Mouse (Mus musculus) embryonic facial prominence, embryonic 12.5 days (tissue): ENCODE measurements at regions not wholly inside any gene's neighbourhood (a gene's known extent, or its start where the extent isn't known, plus 50 kb on each side); places are given as distances from the start of the nearest gene placed in this dataset.
"Not testable (repeated sequence)": the region's sequence is repeated elsewhere in the genome, so short reads cannot be mapped to it uniquely, and the experiment has no call there.

Experiments
- ATAC-seq: fragments of 200-750 bp; cut with Nextera tagmentation; 2 replicates; pipeline ENCODE4 v1.8.0; 2017; ENCODE audit not compliant: insufficient number of reproducible peaks, insufficient read depth, low FRiP score, low TSS enrichment
- H3K27ac ChIP-seq: fragments of 300-500 bp; sonication (generic); 2 replicates; pipeline ENCODE4 v1.5.1; 2016; ENCODE audit warnings: mild to moderate bottlenecking
- H3K27me3 ChIP-seq: fragments of 300-500 bp; sonication (generic); 2 replicates; pipeline ENCODE4 v1.6.1; 2016; ENCODE audit warnings: mild to moderate bottlenecking, moderate library complexity
- H3K36me3 ChIP-seq: fragments of 300-500 bp; sonication (generic); 2 replicates; pipeline ENCODE4 v1.6.1; 2016; ENCODE audit warnings: mild to moderate bottlenecking
- H3K4me1 ChIP-seq: fragments of 300-500 bp; sonication (generic); 2 replicates; pipeline ENCODE4 v1.6.1; 2016
- H3K4me2 ChIP-seq: fragments of 300-500 bp; sonication (generic); replicated peaks from 2 replicates; pipeline ENCODE4 v1.6.1; 2016; ENCODE audit warnings: mild to moderate bottlenecking, moderate library complexity
- H3K4me3 ChIP-seq: fragments of 300-500 bp; sonication (generic); 2 replicates; pipeline ENCODE4 v1.5.1; 2016; ENCODE audit warnings: mild to moderate bottlenecking
- H3K9ac ChIP-seq: fragments of 300-500 bp; sonication (generic); 2 replicates; pipeline ENCODE4 v1.6.1; 2016; ENCODE audit warnings: mild to moderate bottlenecking, moderate library complexity
- H3K9me3 ChIP-seq: fragments of 300-500 bp; sonication (generic); 2 replicates; pipeline ENCODE4 v1.6.1; 2016; ENCODE audit warnings: mild to moderate bottlenecking, moderate library complexity
- WGBS: fragments of 180-500 bp; shearing (Covaris S2); methylation state at CpG from one replicate; pipeline ENCODE4 v1.1.7; 2016; 5-methylcytosine and 5-hydroxymethylcytosine counted together

DNA sequence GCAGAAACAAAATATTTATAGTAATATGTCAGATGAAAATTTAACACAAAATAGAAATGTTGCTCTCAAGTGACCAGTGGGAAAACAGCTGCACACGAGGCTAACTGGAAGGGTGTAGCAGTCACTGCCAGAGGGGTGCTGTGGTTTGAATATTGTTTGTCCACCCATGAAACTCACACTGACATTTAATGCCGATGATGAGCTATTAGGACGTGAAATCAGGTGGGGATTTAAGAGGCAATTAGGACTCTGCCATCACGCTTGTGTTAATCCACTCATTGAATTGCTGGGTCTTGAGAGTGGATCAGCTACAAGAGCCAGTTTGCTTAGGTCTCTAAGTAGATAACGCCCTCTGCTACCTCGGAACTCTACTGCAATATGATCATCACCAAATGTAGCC is 114.3 kb upstream of the Slc1a3 start:
- Histone ChIP-seq H3K4me1 (no peaks in the 10 kb centered on the region), H3K9me3 (no peaks in the 10 kb centered on the region), H3K4me2 (no peak overlapping the region), H3K36me3 (no peaks in the 10 kb centered on the region), H3K9ac (no peak overlapping the region), H3K27me3 (no peaks in the 10 kb centered on the region), H3K4me3 (no peak overlapping the region), H3K27ac (no peak overlapping the region)
- no peak for ATAC-seq
- 69% methylated on average over 6 of the region's 6 CpGs for WGBS

- not testable (repeated sequence) for H3K4me3 ChIP-seq, H3K36me3 ChIP-seq, H3K4me1 ChIP-seq, H3K9ac ChIP-seq, H3K4me2 ChIP-seq, H3K27ac ChIP-seq, ATAC-seq, H3K27me3 ChIP-seq, H3K9me3 ChIP-seq
- 92% methylated on average over 3 of the region's 8 CpGs for WGBS
Observed at GRCm38 (mm10) chr15:8822795-8823194, 112.2 kb upstream of the Slc1a3 start.

- no peaks in the 10 kb centered on the region for H3K36me3 ChIP-seq
- no peaks in the 10 kb centered on the region for H3K9me3 ChIP-seq
- ATAC-seq: no peak
- H3K27me3 ChIP-seq: no peaks in the 10 kb centered on the region
- no peak overlapping the region for H3K4me3 ChIP-seq
- H3K9ac ChIP-seq: no peak overlapping the region
- no peaks in the 10 kb centered on the region for H3K4me1 ChIP-seq
- H3K4me2 ChIP-seq: no peak overlapping the region
- no peak overlapping the region for H3K27ac ChIP-seq
- 79% methylated on average over 8 of the region's 8 CpGs for WGBS
Observed at GRCm38 (mm10) chr15:8817542-8817941, 107.0 kb upstream of the Slc1a3 start.

DNA sequence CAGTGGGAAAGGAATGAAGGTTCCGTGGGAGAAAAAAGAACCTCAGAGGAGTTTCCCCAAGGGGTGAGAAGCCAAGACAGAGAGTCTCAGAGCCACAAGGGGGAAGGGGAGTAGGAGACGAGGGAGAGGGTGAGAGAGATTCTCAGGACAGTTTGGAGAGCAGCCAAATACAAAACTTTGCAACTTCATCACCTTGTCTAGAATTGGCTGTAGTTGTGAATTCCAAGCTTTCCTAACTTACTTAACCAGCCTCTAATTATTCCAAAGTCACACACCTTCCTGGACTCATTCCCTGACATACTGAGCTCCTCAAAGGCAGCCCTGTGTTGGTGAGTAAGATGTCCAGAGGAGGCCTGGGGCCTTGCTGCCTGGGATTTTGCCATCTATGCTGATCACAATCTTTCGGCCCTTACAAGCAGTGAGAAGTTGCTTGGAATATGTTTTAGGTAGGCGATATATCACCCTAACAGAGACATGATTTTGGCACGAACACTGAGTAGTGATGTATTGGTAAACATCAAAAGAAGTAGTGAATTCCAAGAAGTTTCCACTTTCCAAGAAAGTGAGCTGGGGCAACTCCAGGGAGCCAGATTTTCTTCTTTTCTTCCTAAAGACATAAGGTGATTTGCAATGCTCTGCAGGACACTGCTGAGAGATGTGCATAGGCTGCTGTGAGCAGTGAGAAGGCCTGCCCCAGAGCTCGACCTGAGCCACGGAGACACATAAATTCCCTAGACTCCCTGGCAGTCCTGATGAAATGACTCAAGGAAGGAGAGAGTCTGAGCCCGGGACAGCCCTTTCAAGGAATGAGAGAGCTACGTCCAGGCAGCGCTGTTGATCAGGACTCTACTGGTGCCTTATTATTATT is 106.2 kb upstream of the Slc1a3 start:
- Histone ChIP-seq H3K9ac (no peak overlapping the region), H3K27me3 (no peaks in the 10 kb centered on the region), H3K9me3 (no peaks in the 10 kb centered on the region), H3K36me3 (no peaks in the 10 kb centered on the region), H3K4me2 (no peak overlapping the region), H3K4me3 (no peak overlapping the region), H3K4me1 (no peaks in the 10 kb centered on the region), H3K27ac (peak overlapping the region; percentile 17; the same call in 1 of the 2 replicates)
- WGBS: 65% methylated on average over 10 of the region's 10 CpGs
- ATAC-seq: no peak

DNA sequence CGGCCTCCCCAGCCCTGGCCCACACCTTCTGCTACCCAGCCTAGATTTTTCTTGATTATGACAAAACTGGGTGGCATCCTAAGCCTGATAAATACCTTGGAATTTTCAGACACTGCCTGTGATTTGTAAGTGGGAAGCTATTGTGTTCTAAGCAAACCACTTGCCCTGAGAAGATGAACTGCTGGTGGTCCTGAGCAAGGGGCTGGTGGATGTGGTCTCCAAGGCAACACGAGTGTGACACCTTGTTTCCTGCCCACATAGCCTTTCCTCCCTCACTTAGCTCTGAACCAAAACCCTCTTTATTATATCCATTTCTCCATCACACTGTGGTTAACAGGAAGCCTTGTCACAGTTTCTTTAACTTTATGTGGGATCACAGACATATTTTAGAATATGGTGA is 105.4 kb upstream of the Slc1a3 start:
- WGBS: 68% methylated on average over 2 of the region's 2 CpGs
- Histone ChIP-seq H3K27me3 (no peaks in the 10 kb centered on the region), H3K9me3 (no peaks in the 10 kb centered on the region), H3K4me1 (no peaks in the 10 kb centered on the region), H3K27ac (no peak overlapping the region), H3K9ac (no peak overlapping the region), H3K4me2 (no peak overlapping the region), H3K36me3 (no peaks in the 10 kb centered on the region), H3K4me3 (no peak overlapping the region)
- ATAC-seq: no peak

GRCm38 (mm10) chr15:8815277-8815676 is 104.7 kb upstream of the Slc1a3 start:
- Histone ChIP-seq H3K9ac (no peak overlapping the region), H3K9me3 (no peaks in the 10 kb centered on the region), H3K4me3 (no peak overlapping the region), H3K36me3 (no peaks in the 10 kb centered on the region), H3K27me3 (no peaks in the 10 kb centered on the region), H3K27ac (no peak overlapping the region), H3K4me2 (no peak overlapping the region), H3K4me1 (no peaks in the 10 kb centered on the region)
- no peak for ATAC-seq
- 57% methylated on average over 6 of the region's 6 CpGs for WGBS

GRCm38 (mm10) chr15:8806354-8806753 is 95.8 kb upstream of the Slc1a3 start:
- H3K9me3 ChIP-seq: no peaks in the 10 kb centered on the region
- peak; percentile 84 for ATAC-seq
- 19% methylated on average over 8 of the region's 8 CpGs for WGBS
- H3K27ac ChIP-seq: peak overlapping the region; percentile 72
- no peaks in the 10 kb centered on the region for H3K36me3 ChIP-seq
- no peak overlapping the region for H3K4me2 ChIP-seq
- 0 out of 2 replicates have a peak, but pooled peaks cover 7% of the 10 kb centered on the region for H3K4me1 ChIP-seq
- no peak overlapping the region for H3K4me3 ChIP-seq
- H3K27me3 ChIP-seq: no peaks in the 10 kb centered on the region
- no peak overlapping the region for H3K9ac ChIP-seq

- H3K9me3 ChIP-seq, H3K36me3 ChIP-seq, H3K27me3 ChIP-seq, ATAC-seq, H3K4me1 ChIP-seq, H3K4me2 ChIP-seq, H3K9ac ChIP-seq, H3K4me3 ChIP-seq: not testable (repeated sequence)
- H3K27ac ChIP-seq: peak overlapping the region; percentile 72
- 88% methylated on average over 5 of the region's 5 CpGs for WGBS
Observed at GRCm38 (mm10) chr15:8805565-8805964, 95.0 kb upstream of the Slc1a3 start.

- H3K9ac ChIP-seq: no peak overlapping the region
- no peak for ATAC-seq
- H3K4me2 ChIP-seq: no peak overlapping the region
- 56% methylated on average over 7 of the region's 7 CpGs for WGBS
- H3K4me1 ChIP-seq: 0 out of 2 replicates have a peak, but pooled peaks cover 7% of the 10 kb centered on the region
- no peaks in the 10 kb centered on the region for H3K27me3 ChIP-seq
- H3K9me3 ChIP-seq: no peaks in the 10 kb centered on the region
- no peak overlapping the region for H3K4me3 ChIP-seq
- no peaks in the 10 kb centered on the region for H3K36me3 ChIP-seq
- no peak overlapping the region for H3K27ac ChIP-seq
Observed at GRCm38 (mm10) chr15:8802058-8802457, 91.5 kb upstream of the Slc1a3 start.

DNA sequence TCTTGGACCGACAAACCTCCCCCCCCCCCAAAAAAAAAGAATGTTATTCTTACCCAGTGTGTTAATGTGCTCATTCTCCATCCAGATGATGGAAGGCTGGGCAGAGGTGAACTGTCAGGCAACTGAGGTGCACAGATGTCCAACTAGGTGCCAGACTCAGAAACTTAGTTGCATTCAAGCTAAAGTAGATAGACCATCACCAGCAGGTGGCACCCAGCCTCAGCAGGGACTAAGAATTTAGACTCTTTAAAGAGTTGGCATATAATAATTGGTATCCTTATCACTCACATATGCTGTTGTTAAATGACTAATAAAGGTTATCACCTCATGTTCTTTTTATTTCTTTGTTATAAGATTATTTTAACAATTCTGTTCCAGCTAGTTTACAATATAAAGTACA is 86.5 kb upstream of the Slc1a3 start:
- Histone ChIP-seq H3K27me3 (no peaks in the 10 kb centered on the region), H3K4me2 (no peak overlapping the region), H3K9ac (no peak overlapping the region), H3K4me3 (no peak overlapping the region), H3K9me3 (no peaks in the 10 kb centered on the region), H3K27ac (no peak overlapping the region), H3K4me1 (no peaks in the 10 kb centered on the region), H3K36me3 (no peaks in the 10 kb centered on the region)
- WGBS: 92% methylated on average over 1 of the region's 1 CpGs
- ATAC-seq: no peak

DNA sequence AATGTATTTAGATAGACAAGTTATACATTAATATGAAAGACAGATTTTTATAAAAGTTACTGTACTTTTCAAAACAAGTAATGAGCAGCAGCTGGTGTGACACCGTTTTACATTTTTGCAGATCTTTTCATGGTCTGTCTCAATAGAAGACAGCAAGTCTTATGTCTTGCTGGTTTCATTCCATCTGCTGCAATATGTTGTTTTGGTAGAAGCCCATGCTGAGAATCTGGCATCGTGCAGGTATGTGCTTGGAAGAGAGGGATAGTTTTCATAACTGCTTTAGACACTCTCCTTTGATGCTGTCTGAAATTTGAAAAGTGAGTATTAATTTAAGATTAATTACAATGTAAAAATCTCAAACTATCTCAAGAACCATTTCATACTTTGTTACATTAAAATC is 81.5 kb upstream of the Slc1a3 start:
- no peak for ATAC-seq
- Histone ChIP-seq H3K27me3 (no peaks in the 10 kb centered on the region), H3K4me2 (no peak overlapping the region), H3K9me3 (no peaks in the 10 kb centered on the region), H3K4me3 (no peak overlapping the region), H3K36me3 (no peaks in the 10 kb centered on the region), H3K9ac (no peak overlapping the region), H3K4me1 (no peaks in the 10 kb centered on the region), H3K27ac (no peak overlapping the region)
- 62% methylated on average over 2 of the region's 2 CpGs for WGBS

GRCm38 (mm10) chr15:8789924-8790323 is 79.4 kb upstream of the Slc1a3 start:
- H3K9ac ChIP-seq: no peak overlapping the region
- no peaks in the 10 kb centered on the region for H3K27me3 ChIP-seq
- no peak overlapping the region for H3K4me2 ChIP-seq
- no peaks in the 10 kb centered on the region for H3K9me3 ChIP-seq
- H3K4me3 ChIP-seq: no peak overlapping the region
- H3K27ac ChIP-seq: no peak overlapping the region
- H3K4me1 ChIP-seq: 0 out of 2 replicates have a peak, but pooled peaks cover 2% of the 10 kb centered on the region
- no peaks in the 10 kb centered on the region for H3K36me3 ChIP-seq
- ATAC-seq: no peak
